Mouse (Mus musculus): ENCODE measurements around the gene Pdyn.

- TF ChIP-seq CTCF (IDR thresholded peaks at IDR 0.05; ENCODE audit: extremely low read depth, insufficient read depth, low read length) (peak; percentile 76), POLR2A (IDR thresholded peaks at IDR 0.05; ENCODE audit: extremely low read depth, insufficient read depth, low read length) (no peak)
Observed at GRCm38 (mm10) chr2:129696059-129696458, 3.6 kb downstream of the Pdyn start.

Measured in cortical plate, adult 2 months (tissue).